Mouse (Mus musculus) activated CD4-positive, CD25-positive, alpha-beta regulatory T cell, adult 4 months (primary cell): ENCODE measurements around the gene Phlpp2. TPM values are rescaled to one million over a fixed set of nuclear protein-coding genes. Genes with fewer than 3 reads are reported as not detected.

ENCODE experiments used
- ATAC-seq: one replicate; pipeline ENCODE4 v1.8.0; 2017
- polyA plus RNA-seq, 2 experiments: library from polyadenylated mRNA; unstranded; fragments of 100-300 nt; shearing (Covaris generic); gene quantifications; one replicate each; pipeline ENCODE4 v1.2.1; 2017

Phlpp2 gene
- polyA plus RNA-seq, 2 experiments from 2014 or later, result 1.0 to 1.3 TPM

GRCm38 (mm10) chr8:109964106-109964505 is 95.8 kb downstream of the Phlpp2 start:
- no peak for ATAC-seq

- ATAC-seq, result no peak
These were observed 100.5 kb downstream of the Phlpp2 start for GRCm38 (mm10) chr8:109968837-109969236.

GRCm38 (mm10) chr8:109970323-109970722 is 102.0 kb downstream of the Phlpp2 start:
- ATAC-seq, result peak; percentile 28

- ATAC-seq, result no peak
These were observed 104.6 kb downstream of the Phlpp2 start for GRCm38 (mm10) chr8:109972901-109973300.

GRCm38 (mm10) chr8:109979339-109979738 is 111.0 kb downstream of the Phlpp2 start:
- no peak for ATAC-seq

- no peak for ATAC-seq
These were observed 114.2 kb downstream of the Phlpp2 start for GRCm38 (mm10) chr8:109982386-109983105.

- ATAC-seq, result no peak
These were observed 115.6 kb downstream of the Phlpp2 start for GRCm38 (mm10) chr8:109983944-109984343.

- no peak for ATAC-seq
These were observed 118.0 kb downstream of the Phlpp2 start for GRCm38 (mm10) chr8:109986384-109986783.

- ATAC-seq, result no peak
These were observed 119.4 kb downstream of the Phlpp2 start for GRCm38 (mm10) chr8:109987776-109988175.

- ATAC-seq, result no peak
These were observed 120.8 kb downstream of the Phlpp2 start for GRCm38 (mm10) chr8:109989151-109989550.

GRCm38 (mm10) chr8:109990224-109990623 is 121.9 kb downstream of the Phlpp2 start, which contains the start of gene Tat:
TSS of gene Tat (plus strand) at chr8:109990437.
- ATAC-seq, result no peak

- ATAC-seq, result no peak
These were observed 123.8 kb downstream of the Phlpp2 start for GRCm38 (mm10) chr8:109992166-109992565.

- no peak for ATAC-seq
These were observed 124.6 kb downstream of the Phlpp2 start for GRCm38 (mm10) chr8:109992951-109993350.

Other genes starting within 250 kb of the Phlpp2 start
- 100 to 1,000 TPM; 128 to 129 TPM for gene Ist1, start 175.3 kb upstream of the Phlpp2 start, polyA plus RNA-seq
- gene Zfp821, start 163.0 kb upstream of the Phlpp2 start, polyA plus RNA-seq, result 1 to 10 TPM; 5.1 to 5.5 TPM
- 1 to 10 TPM; 2.2 to 2.8 TPM for gene Atxn1l, start 130.8 kb upstream of the Phlpp2 start, polyA plus RNA-seq
- 10 to 100 TPM; 28.9 to 29.2 TPM for gene Ap1g1, start 90.0 kb upstream of the Phlpp2 start, polyA plus RNA-seq
- not detected for gene Marveld3, start 93.7 kb downstream of the Phlpp2 start, polyA plus RNA-seq
- gene Tat, start 121.9 kb downstream of the Phlpp2 start, polyA plus RNA-seq, result not detected
- gene Chst4, start 171.2 kb downstream of the Phlpp2 start, polyA plus RNA-seq, result not detected
- gene Zfp612, start 211.2 kb downstream of the Phlpp2 start, polyA plus RNA-seq, result 1 to 10 TPM; 1.3 to 1.7 TPM
- not detected for gene Gm21964, start 232.7 kb downstream of the Phlpp2 start, polyA plus RNA-seq
- not detected for gene Gm17720, start 234.2 kb downstream of the Phlpp2 start, polyA plus RNA-seq